Mouse (Mus musculus) hindbrain, embryonic 14.5 days (tissue): ENCODE measurements around the gene Ftl1. TPM values are rescaled to one million over a fixed set of nuclear protein-coding genes. Genes with fewer than 3 reads are reported as not detected.

Source experiments
- ATAC-seq: fragments of 200-750 bp; cut with Nextera tagmentation; 2 replicates; pipeline ENCODE4 v1.8.0; 2017; ENCODE audit warnings: moderate number of reproducible peaks, mild to moderate bottlenecking, moderate TSS enrichment, moderate library complexity; ENCODE audit not compliant: low FRiP score
- DNase-seq: peaks from one replicate; pipeline ENCODE4 v3.0.0-alpha.2; 2015; ENCODE audit warnings: low spot score
- H3K27ac ChIP-seq: fragments of 300-500 bp; sonication (generic); 2 replicates; pipeline ENCODE4 v1.5.1; 2014; ENCODE audit warnings: mild to moderate bottlenecking, moderate library complexity
- H3K27me3 ChIP-seq: fragments of 300-500 bp; sonication (generic); 2 replicates; pipeline ENCODE4 v1.6.1; 2014; ENCODE audit warnings: mild to moderate bottlenecking, low read length, mixed read lengths; ENCODE audit not compliant: control insufficient read depth, insufficient read depth
- H3K36me3 ChIP-seq: fragments of 300-500 bp; sonication (generic); replicated peaks from 2 replicates; pipeline ENCODE4 v1.6.1; 2014; ENCODE audit not compliant: control insufficient read depth, insufficient read depth
- H3K4me1 ChIP-seq: fragments of 300-500 bp; sonication (generic); replicated peaks from 2 replicates; pipeline ENCODE4 v1.6.1; 2014; ENCODE audit warnings: antibody characterized with exemption, low read length, mixed read lengths; ENCODE audit not compliant: control insufficient read depth, insufficient read depth
- H3K4me2 ChIP-seq: fragments of 300-500 bp; sonication (generic); replicated peaks from 2 replicates; pipeline ENCODE4 v1.6.1; 2014; ENCODE audit warnings: mild to moderate bottlenecking, moderate library complexity
- H3K4me3 ChIP-seq: fragments of 300-500 bp; sonication (generic); replicated peaks from 2 replicates; pipeline ENCODE4 v1.5.1; 2014; ENCODE audit warnings: mild to moderate bottlenecking, low read length
- H3K9ac ChIP-seq: fragments of 300-500 bp; sonication (generic); 2 replicates; pipeline ENCODE4 v1.6.1; 2014
- H3K9me3 ChIP-seq: fragments of 300-500 bp; sonication (generic); 2 replicates; pipeline ENCODE4 v1.6.1; 2016; ENCODE audit warnings: low read length; ENCODE audit not compliant: control insufficient read depth
- WGBS: fragments of 180-500 bp; shearing (Covaris S2); extraction: QIAGEN DNeasy Blood & Tissue Kit; methylation state at CpG from one replicate; pipeline ENCODE4 v1.1.7; 2014; 5-methylcytosine and 5-hydroxymethylcytosine counted together
- polyA plus RNA-seq: library from polyadenylated mRNA; unstranded; fragments of >200 nt; fragmentation: Nextera tagmentation; extraction: Ambion mirVana; gene quantifications from 2 replicates; pipeline ENCODE4 v1.2.1, GENCODE M21; 2014

The Ftl1 gene
- polyA plus RNA-seq, 1 experiment from 2014 or later = 5,483 TPM

DNA sequence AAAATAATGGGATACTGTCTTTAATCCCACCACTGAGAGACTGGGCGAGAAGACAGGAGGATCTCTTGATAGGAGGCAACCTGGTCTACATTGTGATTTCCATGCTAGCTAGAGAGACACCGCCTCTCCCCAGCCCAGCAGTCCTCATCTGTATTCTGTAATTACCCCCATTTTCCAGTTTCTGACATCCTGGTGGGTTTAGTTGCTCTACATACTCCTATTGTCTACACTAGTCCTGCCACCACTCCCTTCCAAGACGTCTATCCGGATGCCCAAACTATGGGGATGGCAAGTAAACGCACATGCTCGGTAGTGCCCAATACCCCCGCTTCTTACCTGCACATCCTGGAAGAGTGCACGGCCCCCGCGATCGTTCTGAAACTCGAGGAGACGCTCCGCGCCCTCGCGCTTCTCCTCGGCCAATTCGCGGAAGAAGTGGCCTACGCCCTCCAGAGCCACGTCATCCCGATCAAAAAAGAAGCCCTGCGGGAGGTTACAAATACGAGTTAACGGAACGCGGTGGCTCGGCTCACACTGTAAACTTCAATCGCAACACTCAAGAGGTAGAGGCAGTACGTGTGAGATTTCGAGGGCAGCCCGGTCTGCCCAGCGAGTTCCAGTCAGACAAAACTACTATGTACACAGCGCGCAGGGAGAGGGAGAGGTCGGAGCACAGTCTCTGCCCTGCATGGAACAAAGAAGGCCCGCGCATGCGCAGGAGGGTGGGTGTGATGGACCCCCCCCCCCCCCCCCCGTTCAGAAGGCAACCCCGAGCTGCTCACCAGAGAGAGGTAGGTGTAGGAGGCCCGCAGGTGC lies 728 bp downstream of the Ftl1 start:
- peak; percentile 67 for ATAC-seq
- no peaks in the 10 kb centered on the region for H3K9me3 ChIP-seq
- under 1% methylated on average over 40 of the region's 43 CpGs for WGBS
- H3K27me3 ChIP-seq = no peaks in the 10 kb centered on the region
- peaks cover 31% of the 10 kb centered on the region for H3K4me1 ChIP-seq
- H3K36me3 ChIP-seq = peaks cover 71% of the 10 kb centered on the region
- H3K27ac ChIP-seq = peak overlapping the region; percentile 97
- DNase-seq = peak; percentile 89
- H3K9ac ChIP-seq = peak overlapping the region; percentile 82
- H3K4me3 ChIP-seq = peak overlapping the region; percentile 78
- peak overlapping the region; percentile 92 for H3K4me2 ChIP-seq

- Histone ChIP-seq H3K4me1 (peaks cover 31% of the 10 kb centered on the region), H3K27me3 (no peaks in the 10 kb centered on the region), H3K4me2 (peak overlapping the region; percentile 92), H3K36me3 (peaks cover 69% of the 10 kb centered on the region), H3K9ac (peak overlapping the region; percentile 82), H3K27ac (0 out of 2 replicates have a peak overlapping the region, but pooled peaks have one; percentile 97), H3K4me3 (peak overlapping the region; percentile 78), H3K9me3 (no peaks in the 10 kb centered on the region)
- DNase-seq (no peak), ATAC-seq (no peak)
- 70% methylated on average over 10 of the region's 10 CpGs for WGBS
These were observed 2.3 kb downstream of the Ftl1 start for GRCm38 (mm10) chr7:45457204-45458060.

- peak overlapping the region; percentile 82 for H3K9ac ChIP-seq
- H3K9me3 ChIP-seq = no peaks in the 10 kb centered on the region
- 48% methylated on average over 9 of the region's 9 CpGs for WGBS
- peaks cover 69% of the 10 kb centered on the region for H3K36me3 ChIP-seq
- H3K4me2 ChIP-seq = peak overlapping the region; percentile 92
- peaks cover 31% of the 10 kb centered on the region for H3K4me1 ChIP-seq
- DNase-seq (no peak), ATAC-seq (no peak)
- H3K27ac ChIP-seq = no peak overlapping the region
- H3K27me3 ChIP-seq = no peaks in the 10 kb centered on the region
- peak overlapping the region; percentile 78; the same call in 1 of the 2 replicates for H3K4me3 ChIP-seq
These were observed 2.9 kb downstream of the Ftl1 start for GRCm38 (mm10) chr7:45456721-45457203.

DNA sequence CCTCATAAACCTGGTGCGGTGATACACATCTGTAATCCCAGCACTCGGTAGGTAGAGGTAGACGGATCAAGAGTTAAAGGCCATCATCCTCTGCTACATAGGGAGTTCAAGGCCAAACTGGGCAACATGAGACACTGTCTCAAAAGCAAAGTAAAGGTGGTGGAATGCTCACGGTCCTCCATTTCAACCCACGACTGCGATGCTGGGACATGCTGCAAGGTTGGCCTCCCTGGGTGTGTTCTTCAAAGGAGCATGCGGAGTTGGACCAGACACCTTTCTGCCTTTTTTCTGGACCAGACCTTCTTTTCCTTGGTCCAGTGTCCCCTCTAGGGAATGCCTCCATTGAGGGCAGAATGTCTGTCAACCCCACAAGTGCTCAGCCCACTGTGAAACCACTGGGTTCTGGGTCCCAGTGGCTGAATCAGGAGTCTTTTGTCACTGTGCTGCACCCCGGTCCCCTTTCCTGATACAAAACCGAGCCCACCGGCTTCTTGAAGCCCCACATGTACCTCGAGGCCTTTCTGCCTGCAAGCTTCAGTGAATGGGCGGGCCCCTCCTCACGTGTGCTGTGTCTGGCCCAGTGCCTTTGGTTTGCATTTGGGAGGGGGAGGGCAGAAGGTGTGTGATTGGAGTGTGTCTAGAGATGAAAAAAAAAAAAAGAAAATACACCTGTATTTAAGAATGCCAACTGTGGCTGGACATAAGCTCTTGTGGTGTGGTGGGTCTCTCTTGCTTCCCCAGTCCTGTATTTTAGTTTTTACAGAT lies 3.6 kb downstream of the Ftl1 start:
- no peak for ATAC-seq
- WGBS = 76% methylated on average over 13 of the region's 13 CpGs

DNA sequence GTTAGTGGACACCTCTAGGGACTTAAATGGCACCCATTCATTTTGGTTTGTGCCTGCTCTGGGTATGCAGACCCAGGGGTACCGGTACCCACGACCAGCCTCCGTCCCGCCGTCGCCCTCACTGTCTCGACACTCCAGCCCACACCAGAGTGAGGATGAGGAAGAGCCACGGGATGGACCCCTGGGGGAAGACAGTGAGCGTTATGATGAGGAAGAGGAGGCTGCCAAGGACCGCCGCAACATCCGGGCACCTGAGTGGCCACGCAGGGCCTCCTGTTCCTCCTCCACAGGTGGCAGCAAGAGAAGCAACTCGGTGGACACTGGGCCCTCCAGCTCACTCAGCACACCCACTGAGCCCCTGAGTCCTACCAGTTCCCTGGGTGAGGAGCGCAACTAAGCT lies 4.7 kb downstream of the Ftl1 start:
- Histone ChIP-seq H3K9ac (no peak overlapping the region), H3K27me3 (no peaks in the 10 kb centered on the region), H3K4me3 (no peak overlapping the region), H3K4me1 (peaks cover 20% of the 10 kb centered on the region), H3K9me3 (no peaks in the 10 kb centered on the region), H3K27ac (no peak overlapping the region), H3K36me3 (peaks cover 70% of the 10 kb centered on the region), H3K4me2 (no peak overlapping the region)
- DNase-seq = no peak
- ATAC-seq = no peak
- 93% methylated on average over 15 of the region's 15 CpGs for WGBS

More for the DNA sequence above, 3.6 kb downstream of the Ftl1 start:
- H3K9ac ChIP-seq = no peak overlapping the region
- no peak overlapping the region for H3K4me2 ChIP-seq
- no peaks in the 10 kb centered on the region for H3K9me3 ChIP-seq
- no peak overlapping the region for H3K27ac ChIP-seq
- H3K36me3 ChIP-seq = peaks cover 68% of the 10 kb centered on the region
- H3K27me3 ChIP-seq = no peaks in the 10 kb centered on the region
- no peak overlapping the region for H3K4me3 ChIP-seq
- no peak for DNase-seq
- H3K4me1 ChIP-seq = peaks cover 30% of the 10 kb centered on the region

DNA sequence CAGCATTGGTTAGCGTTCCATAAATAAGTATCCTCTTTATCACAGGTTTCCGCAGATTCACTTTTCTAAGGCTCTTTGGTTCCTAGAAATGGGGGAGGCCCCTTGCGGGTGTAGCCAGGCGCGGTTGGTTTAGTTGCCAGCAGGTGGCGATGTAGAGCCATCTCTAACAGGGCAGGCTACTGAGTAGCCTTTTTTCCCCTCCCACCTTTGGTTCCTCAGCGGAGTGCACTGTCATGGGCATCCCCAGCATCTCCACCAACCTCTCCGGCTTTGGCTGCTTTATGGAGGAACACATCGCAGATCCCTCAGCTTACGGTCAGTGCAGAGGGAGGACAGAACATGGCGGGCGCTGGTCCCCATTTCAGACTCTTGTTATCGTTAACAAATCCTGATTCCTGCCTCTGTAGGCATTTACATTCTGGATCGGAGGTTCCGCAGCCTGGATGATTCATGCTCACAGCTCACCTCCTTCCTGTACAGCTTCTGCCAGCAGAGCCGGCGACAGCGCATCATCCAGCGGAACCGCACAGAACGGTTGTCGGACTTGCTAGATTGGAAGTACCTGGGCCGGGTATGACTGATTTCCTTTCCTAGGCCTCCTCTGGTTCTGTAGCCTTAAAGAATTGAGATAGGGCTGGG lies 8.2 kb downstream of the Ftl1 start:
- H3K4me1 ChIP-seq = peaks cover under 1% of the 10 kb centered on the region; the same call in 1 of the 2 replicates
- H3K9me3 ChIP-seq = no peaks in the 10 kb centered on the region
- 0 out of 2 replicates have a peak overlapping the region, but pooled peaks have one; percentile 0 for H3K9ac ChIP-seq
- no peak overlapping the region for H3K4me2 ChIP-seq
- peak; percentile 69 for ATAC-seq
- H3K27ac ChIP-seq = no peak overlapping the region
- 51% methylated on average over 23 of the region's 23 CpGs for WGBS
- H3K4me3 ChIP-seq = no peak overlapping the region
- peak; percentile 84 for DNase-seq
- H3K27me3 ChIP-seq = no peaks in the 10 kb centered on the region
- H3K36me3 ChIP-seq = peaks cover 70% of the 10 kb centered on the region

- H3K9me3 ChIP-seq = no peaks in the 10 kb centered on the region
- H3K27me3 ChIP-seq = no peaks in the 10 kb centered on the region
- H3K27ac ChIP-seq = no peak overlapping the region
- DNase-seq (no peak), ATAC-seq (no peak)
- 93% methylated on average over 1 of the region's 1 CpGs for WGBS
- H3K4me1 ChIP-seq = no peaks in the 10 kb centered on the region
- H3K4me3 ChIP-seq = no peak overlapping the region
- H3K36me3 ChIP-seq = peaks cover 59% of the 10 kb centered on the region
- no peak overlapping the region for H3K9ac ChIP-seq
- no peak overlapping the region for H3K4me2 ChIP-seq
These were observed 9.7 kb downstream of the Ftl1 start for GRCm38 (mm10) chr7:45449974-45450373.

DNA sequence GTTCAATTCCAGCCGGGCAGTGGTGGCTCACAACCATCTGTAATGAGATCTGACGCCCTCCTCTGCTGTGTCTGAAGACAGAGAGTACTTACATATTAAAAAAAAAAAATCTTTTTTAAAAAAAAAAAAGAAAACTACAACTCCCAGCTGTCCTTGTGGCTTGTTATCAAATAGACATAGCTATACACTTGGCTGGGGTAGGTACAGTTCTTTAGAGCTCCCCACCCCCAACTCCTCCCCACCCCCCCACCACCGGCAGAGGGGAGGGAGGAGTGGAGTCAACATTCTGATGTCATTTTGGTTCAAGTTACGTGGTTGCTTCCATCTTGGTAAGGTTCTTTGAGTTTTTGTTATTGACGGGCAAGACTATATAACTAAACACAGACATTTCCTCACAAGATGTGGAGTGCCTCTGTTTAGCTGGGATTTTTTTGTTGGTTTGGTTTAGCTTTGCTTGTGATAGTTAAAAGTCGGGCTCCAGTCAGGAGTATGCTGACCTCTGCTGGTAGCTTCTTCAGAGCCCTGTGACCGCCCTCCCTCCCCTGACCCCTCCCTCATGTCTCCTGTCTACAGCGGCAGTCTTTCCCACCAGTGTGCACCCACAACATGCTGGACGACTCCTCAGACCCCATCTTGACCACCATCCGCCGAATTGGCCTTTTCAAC lies 12.2 kb downstream of the Ftl1 start:
- Histone ChIP-seq H3K4me2 (no peak overlapping the region), H3K27me3 (no peaks in the 10 kb centered on the region), H3K4me3 (no peak overlapping the region), H3K9me3 (no peaks in the 10 kb centered on the region), H3K9ac (no peak overlapping the region), H3K27ac (no peak overlapping the region), H3K36me3 (peaks cover 60% of the 10 kb centered on the region), H3K4me1 (no peaks in the 10 kb centered on the region)
- 42% methylated on average over 11 of the region's 11 CpGs for WGBS
- DNase-seq (no peak), ATAC-seq (no peak)
